Mouse (Mus musculus): Measurements from ENCODE around the gene Jund. TPM values are rescaled to one million over a fixed set of nuclear protein-coding genes. Genes with fewer than 3 reads are reported as not detected.

Jund gene
- total and polyA plus RNA-seq, 3 experiments = 16.5 to 18.8 TPM; not detected in 1

- TF ChIP-seq SIN3A (IDR thresholded peaks at IDR 0.05; ENCODE audit: low read length) = no peak
- TF ChIP-seq EP300 (IDR thresholded peaks at IDR 0.05; ENCODE audit: low read depth in 1 of 2, low read length in 2 of 2) = no peak
- TF ChIP-seq BHLHE40 (IDR thresholded peaks at IDR 0.05; ENCODE audit: borderline replicate concordance, low read depth, low read length) = no peak
- no peak for TF ChIP-seq USF2 (IDR thresholded peaks at IDR 0.05; ENCODE audit: borderline replicate concordance in 1 of 2, insufficient read depth in 1 of 2, low read depth in 1 of 2, low read length in 2 of 2)
- Histone ChIP-seq H3K9ac (ENCODE audit: control insufficient read depth, low read depth, low read length, poor library complexity, severe bottlenecking) (no peak overlapping the region), H3K36me3 (ENCODE audit: control insufficient read depth in 1 of 2, insufficient read depth in 2 of 2, low read length in 2 of 2) (no peaks in the 10 kb centered on the region), H3K79me2 (ENCODE audit: control insufficient read depth, insufficient read depth, low read length, poor library complexity) (no peaks in the 10 kb centered on the region), H3K27me3 (ENCODE audit: control insufficient read depth in 1 of 2, insufficient read depth in 2 of 2, low read length in 2 of 2) (no peaks in the 10 kb centered on the region), H3K4me3 (ENCODE audit: control insufficient read depth in 1 of 2, insufficient read depth in 1 of 2, low read depth in 2 of 2, low read length in 2 of 2) (no peak overlapping the region), H3K9me3 (replicated peaks; ENCODE audit: insufficient read depth, low read length) (no peaks in the 10 kb centered on the region), H3K27ac (ENCODE audit: control insufficient read depth, low read depth, low read length) (no peak overlapping the region), H3K4me1 (ENCODE audit: control insufficient read depth in 1 of 2, insufficient read depth in 2 of 2, low read length in 2 of 2) (no peaks in the 10 kb centered on the region)
- no peak for DNase-seq (ENCODE audit: low read depth, low spot score)
Observed at GRCm38 (mm10) chr8:70716521-70717400, 18.0 kb downstream of the Jund start.

DNA sequence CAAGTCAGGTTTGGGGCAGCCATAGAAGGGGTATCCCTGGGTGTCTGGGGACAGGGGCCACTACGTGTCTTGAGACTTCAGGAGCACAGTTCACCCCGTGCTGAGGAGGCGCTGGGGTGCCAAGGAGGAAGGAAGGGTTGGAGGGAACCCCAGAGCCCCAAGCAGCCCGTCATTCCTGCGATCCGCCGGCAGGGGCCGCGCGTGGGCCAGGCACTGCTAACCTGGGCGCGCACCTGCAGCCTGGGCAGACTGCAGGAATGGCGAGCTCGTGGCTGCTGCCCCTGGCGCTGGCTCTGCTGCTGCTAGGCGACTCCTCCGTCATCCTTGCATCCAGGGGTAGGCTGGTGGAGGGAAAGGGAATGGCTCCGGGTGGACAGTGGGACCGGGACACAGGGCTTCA lies 19.5 kb downstream of the Jund start, which contains the start of gene Gm3336:
Gm3336 (plus strand) TSS at position 247 of the 400 bp plus-strand sequence.
- H3K4me1 ChIP-seq (ENCODE audit: control insufficient read depth in 1 of 2, insufficient read depth in 2 of 2, low read length in 2 of 2) = no peaks in the 10 kb centered on the region
- H3K9ac ChIP-seq (ENCODE audit: control insufficient read depth, low read depth, low read length, poor library complexity, severe bottlenecking) = peak within 1 kb of the TSS; percentile 0; the same call in 1 of the 2 replicates
- TF ChIP-seq SMC3 (IDR thresholded peaks at IDR 0.05; ENCODE audit: low read depth, low read length) (peak; percentile 60), USF2 (IDR thresholded peaks at IDR 0.05; ENCODE audit: borderline replicate concordance in 1 of 2, insufficient read depth in 1 of 2, low read depth in 1 of 2, low read length in 2 of 2) (no peak), CTCF (IDR thresholded peaks at IDR 0.05 in 2 of 3, conservative IDR thresholded peaks at IDR 0.05 in 1 of 3; ENCODE audit: control insufficient read depth in 1 of 3, insufficient read depth in 1 of 3, low read depth in 2 of 3, low read length in 3 of 3, poor library complexity in 1 of 3, severe bottlenecking in 1 of 3) (peak; percentile 84 to 96 (median 85)), POLR2AphosphoS5 (IDR thresholded peaks at IDR 0.05; ENCODE audit: borderline replicate concordance, low read depth, low read length) (no peak), RAD21 (IDR thresholded peaks at IDR 0.05; ENCODE audit: low read depth, low read length) (peak; percentile 66), NRF1 (IDR thresholded peaks at IDR 0.05; ENCODE audit: insufficient read depth, low read depth, low read length, poor library complexity, severe bottlenecking) (0 out of 2 replicates have a peak, but pooled peaks have one; percentile 15), ZC3H11A (IDR thresholded peaks at IDR 0.05; ENCODE audit: low read depth, low read length) (peak; percentile 45; the same call in 1 of the 2 replicates)
- H3K36me3 ChIP-seq (ENCODE audit: control insufficient read depth in 1 of 2, insufficient read depth in 2 of 2, low read length in 2 of 2) = no peaks in the 10 kb centered on the region
- H3K27ac ChIP-seq (ENCODE audit: control insufficient read depth, low read depth, low read length) = no peak within 1 kb of the TSS
- H3K9me3 ChIP-seq (replicated peaks; ENCODE audit: insufficient read depth, low read length) = no peaks in the 10 kb centered on the region
- H3K27me3 ChIP-seq (ENCODE audit: control insufficient read depth in 1 of 2, insufficient read depth in 2 of 2, low read length in 2 of 2) = no peaks in the 10 kb centered on the region
- H3K79me2 ChIP-seq (ENCODE audit: control insufficient read depth, insufficient read depth, low read length, poor library complexity) = no peaks in the 10 kb centered on the region
- no peak within 1 kb of the TSS for H3K4me3 ChIP-seq (ENCODE audit: control insufficient read depth in 1 of 2, insufficient read depth in 1 of 2, low read depth in 2 of 2, low read length in 2 of 2)
- peak; percentile 72 for DNase-seq (ENCODE audit: low read depth, low spot score)

GRCm38 (mm10) chr8:70719796-70720270 lies 21.1 kb downstream of the Jund start:
- Histone ChIP-seq H3K4me3 (ENCODE audit: control insufficient read depth in 1 of 2, insufficient read depth in 1 of 2, low read depth in 2 of 2, low read length in 2 of 2) (no peak overlapping the region), H3K27me3 (ENCODE audit: control insufficient read depth in 1 of 2, insufficient read depth in 2 of 2, low read length in 2 of 2) (no peaks in the 10 kb centered on the region; a peak in 1 of 4 replicates), H3K9me3 (replicated peaks; ENCODE audit: insufficient read depth, low read length) (no peaks in the 10 kb centered on the region), H3K4me1 (ENCODE audit: control insufficient read depth in 1 of 2, insufficient read depth in 2 of 2, low read length in 2 of 2) (no peaks in the 10 kb centered on the region), H3K27ac (ENCODE audit: control insufficient read depth, low read depth, low read length) (no peak overlapping the region), H3K9ac (ENCODE audit: control insufficient read depth, low read depth, low read length, poor library complexity, severe bottlenecking) (no peak overlapping the region), H3K36me3 (ENCODE audit: control insufficient read depth in 1 of 2, insufficient read depth in 2 of 2, low read length in 2 of 2) (no peaks in the 10 kb centered on the region), H3K79me2 (ENCODE audit: control insufficient read depth, insufficient read depth, low read length, poor library complexity) (no peaks in the 10 kb centered on the region)
- peak; percentile 17 for DNase-seq (ENCODE audit: low read depth, low spot score)
- TF ChIP-seq ZNF384 (IDR thresholded peaks at IDR 0.05; ENCODE audit: low read depth, low read length) (no peak), TBP (IDR thresholded peaks at IDR 0.05; ENCODE audit: low read depth, low read length) (no peak), KAT2A (conservative IDR thresholded peaks at IDR 0.05; ENCODE audit: low read depth, low read length) (no peak), GATA1 (IDR thresholded peaks at IDR 0.05; ENCODE audit: low read depth, low read length) (no peak), POLR2A (IDR thresholded peaks at IDR 0.05; ENCODE audit: control insufficient read depth in 1 of 2, insufficient read depth in 1 of 2, low read depth in 1 of 2, low read length in 2 of 2, poor library complexity in 1 of 2) (no peak), CHD1 (IDR thresholded peaks at IDR 0.05; ENCODE audit: low read depth, low read length) (no peak), USF2 (IDR thresholded peaks at IDR 0.05; ENCODE audit: borderline replicate concordance in 1 of 2, insufficient read depth in 1 of 2, low read depth in 1 of 2, low read length in 2 of 2) (no peak), MEF2A (IDR thresholded peaks at IDR 0.05; ENCODE audit: extremely low read depth, insufficient replicate concordance, low read depth, low read length, poor library complexity, severe bottlenecking) (no peak), MAFK (IDR thresholded peaks at IDR 0.05; ENCODE audit: borderline replicate concordance, low read depth, low read length) (no peak), CHD2 (IDR thresholded peaks at IDR 0.05; ENCODE audit: low read length) (no peak), MAX (IDR thresholded peaks at IDR 0.05; ENCODE audit: low read length) (no peak), JUND (IDR thresholded peaks at IDR 0.05; ENCODE audit: low read depth, low read length) (no peak), ELF1 (IDR thresholded peaks at IDR 0.05; ENCODE audit: low read depth, low read length) (no peak), MAZ (IDR thresholded peaks at IDR 0.05; ENCODE audit: low read depth, low read length) (no peak)

All from MEL (cell line).